Mouse (Mus musculus) midbrain, embryonic 11.5 days (tissue): ENCODE results near the gene Svs1. TPM values are rescaled to one million over a fixed set of nuclear protein-coding genes. Genes with fewer than 3 reads are reported as not detected.

ENCODE experiments used
- ATAC-seq: fragments of 200-750 bp; cut with Nextera tagmentation; 2 replicates; pipeline ENCODE4 v1.8.0; 2017; ENCODE audit warnings: moderate TSS enrichment, moderate library complexity; ENCODE audit not compliant: low FRiP score
- DNase-seq: peaks from one replicate; pipeline ENCODE4 v3.0.0; 2015; ENCODE audit warnings: low spot score; ENCODE audit errors: missing footprints
- H3K27ac ChIP-seq: fragments of 300-500 bp; sonication (generic); 2 replicates; pipeline ENCODE4 v1.5.1; 2014; ENCODE audit warnings: low read depth, low read length
- H3K27me3 ChIP-seq: fragments of 300-500 bp; sonication (generic); 2 replicates; pipeline ENCODE4 v1.6.1; 2014; ENCODE audit warnings: mild to moderate bottlenecking, low read length, moderate library complexity, mixed read lengths; ENCODE audit not compliant: control insufficient read depth, insufficient read depth
- H3K36me3 ChIP-seq: fragments of 300-500 bp; sonication (generic); 2 replicates; pipeline ENCODE4 v1.6.1; 2014; ENCODE audit warnings: mild to moderate bottlenecking, low read length, moderate library complexity, mixed read lengths; ENCODE audit not compliant: control insufficient read depth, insufficient read depth
- H3K4me1 ChIP-seq: fragments of 300-500 bp; sonication (generic); 2 replicates; pipeline ENCODE4 v1.6.1; 2014; ENCODE audit warnings: low read length; ENCODE audit not compliant: control insufficient read depth, insufficient read depth
- H3K4me2 ChIP-seq: fragments of 300-500 bp; sonication (generic); 2 replicates; pipeline ENCODE4 v1.6.1; 2014; ENCODE audit warnings: mild to moderate bottlenecking, moderate library complexity
- H3K4me3 ChIP-seq: fragments of 300-500 bp; sonication (generic); 2 replicates; pipeline ENCODE4 v1.5.1; 2014; ENCODE audit warnings: low read depth, low read length
- H3K9ac ChIP-seq: fragments of 300-500 bp; sonication (generic); 2 replicates; pipeline ENCODE4 v1.6.1; 2014; ENCODE audit warnings: low read length
- H3K9me3 ChIP-seq: fragments of 300-500 bp; sonication (generic); 2 replicates; pipeline ENCODE4 v1.6.1; 2016; ENCODE audit warnings: low read length; ENCODE audit not compliant: control insufficient read depth
- WGBS: fragments of 180-500 bp; shearing (Covaris S2); extraction: QIAGEN DNeasy Blood & Tissue Kit; methylation state at CpG from one replicate; pipeline ENCODE4 v1.1.7; 2014; 5-methylcytosine and 5-hydroxymethylcytosine counted together
- polyA plus RNA-seq: library from polyadenylated mRNA; unstranded; fragments of >200 nt; fragmentation: Nextera tagmentation; extraction: Ambion mirVana; gene quantifications from 2 replicates; pipeline ENCODE4 v1.2.1, GENCODE M21; 2014

Svs1 gene
- polyA plus RNA-seq, 1 experiment from 2014 or later = not detected

DNA sequence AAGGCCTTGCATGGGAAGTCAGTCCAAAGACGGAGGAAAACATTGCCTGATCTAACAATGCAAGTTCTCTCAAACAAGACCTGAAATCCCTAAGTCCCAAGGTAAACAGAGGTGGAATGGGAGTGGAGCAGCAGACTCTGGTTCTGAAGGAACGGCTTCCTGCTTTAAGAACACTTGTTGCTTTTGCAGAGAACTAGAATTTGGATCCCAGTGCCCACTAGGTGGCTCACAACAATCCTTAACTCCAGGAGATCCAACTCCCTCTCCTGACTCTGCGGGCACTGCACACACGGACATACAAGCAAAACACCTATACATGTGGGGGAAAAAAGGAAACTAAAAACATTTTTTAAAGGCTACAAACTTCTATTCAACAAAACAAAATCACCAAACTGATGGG is 16.7 kb downstream of the Svs1 start:
- H3K4me3 ChIP-seq = no peak overlapping the region
- no peak for DNase-seq
- H3K9ac ChIP-seq = no peak overlapping the region
- no peaks in the 10 kb centered on the region for H3K4me1 ChIP-seq
- H3K9me3 ChIP-seq = no peaks in the 10 kb centered on the region
- H3K36me3 ChIP-seq = no peaks in the 10 kb centered on the region
- 55% methylated on average over 4 of the region's 4 CpGs for WGBS
- no peak overlapping the region for H3K4me2 ChIP-seq
- no peak for ATAC-seq
- no peak overlapping the region for H3K27ac ChIP-seq
- no peaks in the 10 kb centered on the region for H3K27me3 ChIP-seq

DNA sequence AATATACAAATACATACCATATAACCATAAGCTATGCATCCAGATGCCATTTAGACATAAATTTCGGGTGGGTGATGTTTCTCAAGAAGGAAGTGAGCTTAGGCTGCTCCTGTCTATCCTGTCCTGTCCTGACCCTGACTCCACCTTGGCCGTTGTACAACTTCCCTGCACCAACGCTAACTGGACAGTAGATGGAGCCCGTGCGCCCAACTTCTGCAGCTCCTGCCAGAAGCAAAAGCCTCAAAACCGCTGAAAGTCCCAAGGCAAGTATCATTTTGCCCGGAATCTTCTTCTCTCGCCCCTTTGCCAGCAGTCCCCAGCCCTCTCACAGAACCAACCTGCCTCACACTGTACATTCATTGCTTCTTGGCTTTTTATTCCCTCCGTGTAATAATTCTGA is 21.3 kb downstream of the Svs1 start:
- 2% methylated on average over 9 of the region's 9 CpGs for WGBS
- no peaks in the 10 kb centered on the region; the same call in 1 of the 2 replicates for H3K9me3 ChIP-seq
- no peaks in the 10 kb centered on the region for H3K36me3 ChIP-seq
- H3K4me2 ChIP-seq = peak overlapping the region; percentile 37
- H3K27ac ChIP-seq = no peak overlapping the region
- H3K4me3 ChIP-seq = peak overlapping the region; percentile 18
- no peak; the same call in 1 of the 2 replicates for ATAC-seq
- no peaks in the 10 kb centered on the region for H3K27me3 ChIP-seq
- peak; percentile 95 for DNase-seq
- no peaks in the 10 kb centered on the region for H3K4me1 ChIP-seq
- H3K9ac ChIP-seq = no peak overlapping the region

DNA sequence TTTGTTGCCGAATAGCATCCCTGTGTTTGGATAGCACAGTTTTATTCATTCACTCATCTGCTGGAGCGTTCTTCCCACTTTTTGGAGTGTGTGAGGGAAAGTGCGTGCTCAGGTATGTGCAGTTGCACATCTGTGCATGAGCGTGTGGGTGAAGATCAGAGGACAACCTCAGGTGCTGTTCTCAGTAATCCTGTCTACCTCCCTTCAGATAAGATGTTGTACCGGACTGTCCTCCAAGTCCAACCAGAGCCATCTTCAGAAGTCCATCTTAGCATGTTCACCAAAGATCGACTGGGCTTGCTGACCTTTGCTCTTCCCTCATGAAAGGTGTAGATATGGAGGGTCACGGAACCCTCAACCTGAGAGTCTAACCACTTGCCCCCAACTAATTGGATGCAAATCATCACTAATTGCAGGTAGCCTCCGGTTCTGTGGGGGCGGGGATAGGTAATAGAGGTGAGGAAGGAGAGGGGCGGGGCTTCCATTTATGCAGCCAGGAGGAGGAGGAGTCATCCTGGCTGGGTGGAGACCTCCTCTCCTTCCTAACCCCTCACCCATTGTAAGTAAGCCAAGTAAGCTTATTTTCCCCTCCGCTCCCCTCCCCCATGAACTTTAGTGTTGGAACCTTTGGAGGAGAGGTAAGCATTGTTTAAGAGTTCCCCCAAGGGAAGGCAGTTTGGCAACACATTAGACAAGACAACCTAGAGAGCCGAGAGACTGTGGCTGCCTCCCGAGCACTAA is 21.9 kb downstream of the Svs1 start:
- Histone ChIP-seq H3K4me2 (peak overlapping the region; percentile 37), H3K4me3 (peak overlapping the region; percentile 18), H3K27ac (no peak overlapping the region), H3K9ac (no peak overlapping the region), H3K36me3 (no peaks in the 10 kb centered on the region), H3K9me3 (no peaks in the 10 kb centered on the region; the same call in 1 of the 2 replicates), H3K4me1 (no peaks in the 10 kb centered on the region), H3K27me3 (no peaks in the 10 kb centered on the region)
- WGBS = 31% methylated on average over 13 of the region's 13 CpGs
- no peak for ATAC-seq
- DNase-seq = peak; percentile 85

DNA sequence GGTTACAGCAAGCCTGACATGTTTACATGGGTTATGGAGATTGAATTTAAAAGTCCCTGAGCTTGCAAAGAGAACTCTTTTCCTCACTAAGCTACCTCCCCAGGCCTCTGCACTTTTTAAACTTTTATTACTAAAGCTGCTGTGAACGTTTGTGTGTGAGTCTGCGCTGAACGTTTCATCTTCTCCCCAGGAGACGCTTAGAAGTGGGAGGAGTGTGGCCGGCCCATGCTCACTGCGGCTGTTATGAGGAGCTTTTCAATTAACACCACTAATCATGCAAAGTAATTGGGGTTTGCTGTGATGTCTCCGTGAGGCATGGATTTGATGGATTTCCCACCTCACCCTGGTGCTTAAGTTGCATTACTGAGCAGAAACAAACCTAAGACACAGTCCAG is 22.5 kb downstream of the Svs1 start:
- H3K4me3 ChIP-seq = no peak overlapping the region
- DNase-seq (no peak), ATAC-seq (no peak)
- H3K9ac ChIP-seq = no peak overlapping the region
- 53% methylated on average over 7 of the region's 7 CpGs for WGBS
- no peaks in the 10 kb centered on the region for H3K27me3 ChIP-seq
- no peaks in the 10 kb centered on the region; the same call in 1 of the 2 replicates for H3K9me3 ChIP-seq
- H3K4me1 ChIP-seq = no peaks in the 10 kb centered on the region
- H3K4me2 ChIP-seq = no peak overlapping the region
- no peak overlapping the region for H3K27ac ChIP-seq
- no peaks in the 10 kb centered on the region for H3K36me3 ChIP-seq

DNA sequence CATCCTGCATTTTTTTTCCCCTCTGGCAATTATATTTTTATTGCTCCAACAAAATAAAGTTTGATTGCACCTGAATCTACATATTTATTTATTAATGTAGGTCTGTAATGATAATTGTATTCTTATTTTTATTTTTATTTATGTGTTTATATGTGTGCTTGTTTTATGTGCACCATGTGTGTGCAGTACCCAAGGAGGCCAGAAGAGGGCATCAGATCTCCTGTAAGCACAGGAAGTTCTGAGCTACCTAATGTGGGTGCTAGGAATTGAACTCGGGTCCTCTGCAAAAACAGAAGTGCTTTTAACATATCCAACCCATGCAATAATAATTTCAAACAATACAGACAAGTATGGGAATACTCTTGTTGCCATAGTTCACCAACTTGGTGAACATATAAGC is 23.0 kb downstream of the Svs1 start:
- DNase-seq (no peak), ATAC-seq (no peak)
- H3K27ac ChIP-seq = no peak overlapping the region
- no peaks in the 10 kb centered on the region for H3K27me3 ChIP-seq
- H3K4me2 ChIP-seq = no peak overlapping the region
- no peaks in the 10 kb centered on the region for H3K36me3 ChIP-seq
- no peaks in the 10 kb centered on the region for H3K4me1 ChIP-seq
- no peak overlapping the region for H3K4me3 ChIP-seq
- H3K9me3 ChIP-seq = no peaks in the 10 kb centered on the region; the same call in 1 of the 2 replicates
- H3K9ac ChIP-seq = no peak overlapping the region
- 78% methylated on average over 1 of the region's 1 CpGs for WGBS

DNA sequence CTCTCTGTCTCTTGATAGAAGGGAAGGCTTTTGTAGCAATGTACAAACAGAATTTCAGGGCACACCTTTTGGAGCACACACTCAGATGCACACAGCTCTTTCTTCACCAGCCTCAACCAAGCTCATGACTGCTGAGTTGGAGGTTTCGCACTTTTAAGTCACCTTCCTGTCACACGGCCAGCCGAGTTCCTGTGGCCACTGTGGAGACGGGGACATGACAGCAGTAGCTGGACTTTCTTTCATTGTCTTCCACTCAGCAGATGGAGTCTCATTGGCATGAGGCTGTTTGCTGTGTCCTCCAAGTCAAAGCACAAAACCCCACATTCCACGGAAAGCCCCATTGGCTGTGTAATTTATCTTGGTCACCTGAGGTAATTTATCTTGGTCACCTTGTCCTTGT is 24.5 kb downstream of the Svs1 start:
- Histone ChIP-seq H3K27ac (no peak overlapping the region), H3K36me3 (no peaks in the 10 kb centered on the region), H3K9me3 (no peaks in the 10 kb centered on the region; the same call in 1 of the 2 replicates), H3K4me2 (no peak overlapping the region), H3K9ac (no peak overlapping the region), H3K4me1 (no peaks in the 10 kb centered on the region), H3K4me3 (no peak overlapping the region), H3K27me3 (no peaks in the 10 kb centered on the region)
- 94% methylated on average over 5 of the region's 5 CpGs for WGBS
- DNase-seq = no peak
- ATAC-seq = no peak

DNA sequence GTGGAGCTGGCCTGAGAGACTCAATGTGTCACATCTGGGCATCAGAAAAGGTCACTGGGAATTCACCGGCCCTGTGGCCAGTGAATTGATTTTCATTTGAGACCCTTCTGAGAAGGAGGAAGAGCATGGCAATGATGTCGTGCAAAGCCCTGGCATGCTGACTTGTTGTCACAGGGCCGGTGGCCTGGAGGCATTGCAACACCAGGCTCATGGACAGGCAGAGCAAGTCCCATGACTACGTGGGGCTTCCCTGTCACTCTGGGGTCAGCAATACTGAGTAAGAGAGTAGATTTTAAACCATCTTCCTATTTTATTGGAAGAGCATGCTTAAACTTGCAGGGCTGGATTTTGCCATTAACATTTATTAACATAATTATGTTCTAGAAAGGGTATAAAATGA is 26.4 kb downstream of the Svs1 start:
- Histone ChIP-seq H3K9ac (no peak overlapping the region), H3K9me3 (no peaks in the 10 kb centered on the region; the same call in 1 of the 2 replicates), H3K4me2 (no peak overlapping the region), H3K27me3 (no peaks in the 10 kb centered on the region), H3K36me3 (no peaks in the 10 kb centered on the region), H3K27ac (no peak overlapping the region), H3K4me1 (no peaks in the 10 kb centered on the region), H3K4me3 (no peak overlapping the region)
- ATAC-seq (no peak), DNase-seq (no peak)
- 82% methylated on average over 4 of the region's 4 CpGs for WGBS

DNA sequence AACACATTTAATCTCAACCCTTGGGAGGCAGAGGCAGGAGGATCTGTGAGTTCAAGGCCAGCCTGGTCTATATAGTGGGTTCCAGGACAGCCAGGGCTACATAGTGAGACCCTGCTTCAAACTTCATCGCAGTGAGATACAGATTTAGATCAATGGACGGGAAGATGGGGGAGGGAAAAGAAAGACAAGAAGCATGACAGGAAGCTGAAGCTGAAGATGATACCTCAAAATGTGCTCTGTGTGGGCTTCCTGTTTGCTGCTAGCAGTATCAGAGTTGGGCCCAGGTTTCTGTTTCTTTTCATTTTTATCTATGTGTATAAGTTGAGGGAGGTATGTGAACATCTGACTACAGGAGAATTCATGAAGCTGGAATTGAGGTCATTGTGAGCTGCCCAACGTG is 26.8 kb downstream of the Svs1 start:
- ATAC-seq (no peak), DNase-seq (no peak)
- Histone ChIP-seq H3K36me3 (no peaks in the 10 kb centered on the region), H3K27me3 (no peaks in the 10 kb centered on the region), H3K4me2 (no peak overlapping the region), H3K27ac (no peak overlapping the region), H3K9me3 (no peaks in the 10 kb centered on the region; the same call in 1 of the 2 replicates), H3K4me1 (no peaks in the 10 kb centered on the region), H3K4me3 (no peak overlapping the region), H3K9ac (no peak overlapping the region)
- 86% methylated on average over 3 of the region's 3 CpGs for WGBS

DNA sequence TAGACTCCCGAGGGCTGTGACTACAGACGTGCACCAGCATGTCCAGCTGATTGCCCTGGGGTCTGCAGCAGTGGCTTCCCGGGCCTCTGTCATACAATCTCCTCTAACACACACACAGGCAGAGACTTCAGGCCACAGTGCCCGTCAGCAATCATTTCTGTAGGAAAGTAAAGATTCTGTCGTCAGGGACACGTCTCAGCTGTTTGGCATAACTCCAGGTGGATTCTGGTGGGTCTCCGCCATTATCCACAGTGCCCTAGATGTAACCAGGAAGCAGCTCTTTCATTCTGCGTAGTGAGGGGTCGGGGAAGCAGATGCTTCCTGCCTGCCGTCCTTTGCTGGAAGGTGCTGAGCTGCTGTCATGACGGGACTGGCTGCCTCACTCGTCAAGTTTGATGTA is 30.5 kb downstream of the Svs1 start:
- Histone ChIP-seq H3K9ac (no peak overlapping the region), H3K27ac (no peak overlapping the region), H3K4me1 (peaks cover 2% of the 10 kb centered on the region; the same call in 1 of the 2 replicates), H3K4me2 (no peak overlapping the region), H3K27me3 (no peaks in the 10 kb centered on the region), H3K9me3 (no peaks in the 10 kb centered on the region), H3K4me3 (no peak overlapping the region), H3K36me3 (no peaks in the 10 kb centered on the region)
- WGBS = 83% methylated on average over 12 of the region's 12 CpGs
- ATAC-seq (no peak), DNase-seq (peak; percentile 66)
